Mouse (Mus musculus): Measurements from ENCODE around the gene Snapc4.

DNA sequence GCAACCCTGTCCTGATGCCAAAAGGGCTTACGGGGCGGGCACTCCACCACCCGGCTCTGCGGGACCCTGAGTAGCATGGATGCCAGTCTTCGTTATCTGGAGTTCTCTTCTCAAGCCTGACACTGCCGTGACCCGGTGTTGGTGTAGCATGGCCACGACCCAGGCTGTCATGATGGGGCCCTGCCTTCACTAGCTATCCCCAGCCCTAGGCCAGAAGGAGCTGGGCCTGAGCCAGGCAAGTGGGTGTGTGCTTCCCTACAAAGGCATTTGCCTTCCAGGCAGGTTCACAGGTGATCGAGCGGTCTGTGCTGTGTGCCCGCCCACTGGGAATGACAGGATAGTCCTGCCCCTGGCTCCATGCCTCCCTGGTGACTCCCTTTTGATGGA is 64.5 kb downstream of the Snapc4 start:
- no peak for TF ChIP-seq FLI1 (IDR thresholded peaks at IDR 0.05; ENCODE audit: low read length)
- no peak for TF ChIP-seq GATA1 (IDR thresholded peaks at IDR 0.05; ENCODE audit: borderline replicate concordance, low read length)

Measured in megakaryocyte, embryonic 14.5 days (primary cell).